Mouse (Mus musculus) G1E (cell line): Measurements from ENCODE around the gene Jam3. TPM values are rescaled to one million over a fixed set of nuclear protein-coding genes. Genes with fewer than 3 reads are reported as not detected.

Experiments
- ATAC-seq: 2 replicates; pipeline ENCODE4 v1.8.0; 2016; ENCODE audit warnings: mild to moderate bottlenecking; ENCODE audit not compliant: insufficient number of reproducible peaks, poor library complexity, low FRiP score, severe bottlenecking; ENCODE audit errors: extremely low read depth
- DNase-seq: peaks from one replicate; pipeline ENCODE4 v3.0.0; 2012; ENCODE audit warnings: low spot score
- H3K27me3 ChIP-seq: 2 replicates; pipeline ENCODE4 v1.6.1; 2012; ENCODE audit warnings: mild to moderate bottlenecking, low read length, inconsistent platforms; ENCODE audit not compliant: insufficient read depth
- H3K36me3 ChIP-seq: replicated peaks from 2 replicates; pipeline ENCODE3; 2012; ENCODE audit warnings: mild to moderate bottlenecking, inconsistent platforms
- H3K4me1 ChIP-seq: 2 replicates; pipeline ENCODE4 v1.6.1; 2012; ENCODE audit warnings: low read depth, low read length, inconsistent platforms, mixed read lengths; ENCODE audit not compliant: insufficient read depth
- H3K4me3 ChIP-seq: 2 replicates; pipeline ENCODE4 v1.5.1; 2012; ENCODE audit warnings: low read depth, mild to moderate bottlenecking, inconsistent platforms, low read length, moderate library complexity, mixed read lengths
- H3K9me3 ChIP-seq: replicated peaks from 2 replicates; pipeline ENCODE4 v1.6.1; 2012; ENCODE audit warnings: inconsistent platforms
- CTCF ChIP-seq: IDR thresholded peaks from 2 replicates; pipeline ENCODE4 v1.5.1; 2012; ENCODE audit warnings: low read depth, low read length, inconsistent platforms, mixed read lengths
- GATA1 ChIP-seq: IDR thresholded peaks from 2 replicates; pipeline ENCODE4 v1.6.1; 2012; ENCODE audit warnings: borderline replicate concordance, low read length, inconsistent platforms, mixed read lengths
- GATA2 ChIP-seq: IDR thresholded peaks from 2 replicates; pipeline ENCODE4 v1.6.1; 2012; ENCODE audit warnings: low read depth, low read length, inconsistent platforms, borderline replicate concordance
- POLR2AphosphoS5 ChIP-seq: IDR thresholded peaks from 2 replicates; pipeline ENCODE4 v1.6.1; 2012; ENCODE audit warnings: low read depth, low read length, inconsistent platforms; ENCODE audit not compliant: insufficient replicate concordance
- TAL1 ChIP-seq: conservative IDR thresholded peaks from 2 replicates; pipeline ENCODE4 v1.6.1; 2012; ENCODE audit warnings: low read depth, low read length, inconsistent platforms, mixed read lengths
- polyA plus RNA-seq: library from polyadenylated mRNA; stranded (reverse); fragments of >175 nt; gene quantifications from 2 replicates; pipeline ENCODE4 v1.2.3, GENCODE M21; 2012
- total RNA-seq, 2 experiments: library from RNA; stranded (forward) in 1 of 2; stranded (reverse) in 1 of 2; fragments of 200-1000 nt in 1 of 2; fragments of >200 nt in 1 of 2; fragmentation: Nextera tagmentation in 1 of 2; gene quantifications; 2 replicates each; pipeline ENCODE4 v1.2.3; 2014 to 2017

Jam3 gene
- total and polyA plus RNA-seq, 3 experiments: not detected

- no peaks in the 10 kb centered on the region for H3K9me3 ChIP-seq
- TF ChIP-seq CTCF: no peak
- no peak for TF ChIP-seq GATA2
- TF ChIP-seq TAL1: no peak
- TF ChIP-seq POLR2AphosphoS5: no peak
- TF ChIP-seq GATA1: no peak
- ATAC-seq: no peak
- no peaks in the 10 kb centered on the region for H3K4me1 ChIP-seq
- DNase-seq: no peak
- H3K4me3 ChIP-seq: no peak overlapping the region
- H3K36me3 ChIP-seq: no peaks in the 10 kb centered on the region
- H3K27me3 ChIP-seq: no peaks in the 10 kb centered on the region
Observed at GRCm38 (mm10) chr9:27185820-27186219, 30.6 kb upstream of the Jam3 start.

DNA sequence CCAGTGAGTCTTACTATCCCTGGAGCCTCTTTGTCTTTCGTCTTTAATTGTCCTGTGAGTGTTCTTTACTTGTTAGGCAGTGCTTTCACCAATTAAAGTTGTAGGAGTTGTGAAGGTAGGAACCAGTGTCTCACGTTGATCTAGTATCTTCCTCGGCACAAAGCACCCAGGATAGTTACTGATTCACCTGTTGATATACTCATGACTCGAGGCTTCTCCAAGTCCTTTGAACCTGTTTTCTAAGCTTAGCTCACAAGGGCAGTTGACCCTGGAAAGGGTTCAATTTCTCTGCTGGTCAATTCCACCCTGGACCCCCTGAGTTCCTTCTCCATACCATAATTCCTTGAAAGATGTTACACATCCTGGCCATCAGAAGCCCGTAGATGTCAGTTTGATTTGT, 26.9 kb upstream of the Jam3 start:
- H3K9me3 ChIP-seq: no peaks in the 10 kb centered on the region
- no peak for ATAC-seq
- no peak for DNase-seq
- no peaks in the 10 kb centered on the region for H3K27me3 ChIP-seq
- TF ChIP-seq TAL1: no peak
- no peak for TF ChIP-seq GATA2
- TF ChIP-seq CTCF: no peak
- no peak for TF ChIP-seq POLR2AphosphoS5
- no peak for TF ChIP-seq GATA1
- H3K4me1 ChIP-seq: no peaks in the 10 kb centered on the region
- no peak overlapping the region for H3K4me3 ChIP-seq
- no peaks in the 10 kb centered on the region for H3K36me3 ChIP-seq

DNA sequence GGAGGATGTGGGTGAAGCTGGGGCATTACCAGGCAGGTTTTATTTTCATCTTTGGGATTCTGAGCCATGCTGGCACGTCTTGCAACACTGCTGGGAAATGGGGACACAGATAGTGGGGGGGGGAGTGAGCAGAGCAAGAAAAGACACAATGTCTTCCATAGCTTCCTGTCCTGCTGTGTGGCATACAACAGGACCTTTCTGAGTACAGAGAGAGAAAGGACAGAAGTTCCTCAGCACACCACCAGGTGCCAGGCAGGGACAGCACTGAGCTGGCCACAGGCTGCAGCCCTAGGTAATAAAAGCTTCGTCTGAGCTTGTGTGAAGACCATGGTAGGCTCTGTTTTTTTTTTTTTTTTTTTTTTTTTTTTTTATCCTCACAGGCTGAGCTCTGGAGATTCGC, 25.3 kb upstream of the Jam3 start:
- no peaks in the 10 kb centered on the region for H3K27me3 ChIP-seq
- H3K4me1 ChIP-seq: no peaks in the 10 kb centered on the region
- no peak overlapping the region for H3K4me3 ChIP-seq
- H3K36me3 ChIP-seq: no peaks in the 10 kb centered on the region
- DNase-seq (no peak), ATAC-seq (no peak)
- H3K9me3 ChIP-seq: no peaks in the 10 kb centered on the region
- TF ChIP-seq TAL1 (no peak), CTCF (no peak)

- DNase-seq: no peak
- H3K36me3 ChIP-seq: no peaks in the 10 kb centered on the region
- H3K4me3 ChIP-seq: no peak overlapping the region
- no peaks in the 10 kb centered on the region for H3K4me1 ChIP-seq
- no peak for TF ChIP-seq TAL1
- no peak for TF ChIP-seq GATA2
- no peak for TF ChIP-seq CTCF
- TF ChIP-seq GATA1: no peak
- TF ChIP-seq POLR2AphosphoS5: no peak
- no peaks in the 10 kb centered on the region for H3K9me3 ChIP-seq
- no peak for ATAC-seq
- no peaks in the 10 kb centered on the region for H3K27me3 ChIP-seq
Observed at GRCm38 (mm10) chr9:27178935-27179334, 23.7 kb upstream of the Jam3 start.

DNA sequence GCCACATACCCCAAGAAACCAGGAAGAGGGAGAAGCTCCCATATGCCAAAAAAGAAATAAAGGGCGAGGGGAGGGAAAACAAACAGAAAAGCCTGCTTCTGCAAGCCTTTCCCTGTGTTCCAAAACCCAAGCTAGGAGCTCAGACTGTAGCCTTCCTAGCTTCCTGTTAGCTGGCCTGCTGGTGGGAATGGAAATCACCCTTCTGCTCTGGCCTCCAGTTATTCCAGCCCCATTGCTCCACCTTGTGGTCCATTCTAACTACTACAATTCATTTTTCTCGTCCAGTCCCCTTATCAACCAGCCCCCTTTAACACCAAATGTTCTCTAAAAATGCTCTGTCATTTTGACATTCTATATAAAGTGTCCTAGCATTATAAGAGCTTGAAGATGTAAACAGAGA, 20.9 kb upstream of the Jam3 start:
- Histone ChIP-seq H3K36me3 (no peaks in the 10 kb centered on the region), H3K4me1 (no peaks in the 10 kb centered on the region), H3K4me3 (no peak overlapping the region), H3K9me3 (no peaks in the 10 kb centered on the region), H3K27me3 (no peaks in the 10 kb centered on the region)
- no peak for DNase-seq
- TF ChIP-seq GATA1 (no peak), GATA2 (no peak), TAL1 (no peak)
- no peak for ATAC-seq

DNA sequence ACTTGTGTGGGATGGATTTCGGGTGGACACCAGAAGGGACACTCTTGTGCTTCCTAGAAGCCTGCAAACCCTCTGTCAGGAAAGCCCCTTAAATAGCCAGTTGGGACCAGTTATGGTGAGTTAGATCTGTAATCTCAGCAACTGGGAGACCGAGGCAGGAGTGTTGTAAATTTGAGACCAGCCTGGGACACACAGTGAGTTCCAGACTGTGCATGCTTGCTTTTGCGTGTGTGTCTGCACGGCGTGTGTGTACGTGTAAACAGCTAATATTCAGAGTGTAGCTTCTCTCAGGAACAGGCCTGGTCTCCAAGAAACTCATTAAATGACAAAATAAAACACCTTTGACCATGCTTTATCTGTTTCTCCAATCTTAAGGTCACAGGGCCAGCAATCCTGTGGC, 20.5 kb upstream of the Jam3 start:
- H3K27me3 ChIP-seq: no peaks in the 10 kb centered on the region
- ATAC-seq: no peak

GRCm38 (mm10) chr9:27175241-27175640, 20.0 kb upstream of the Jam3 start:
- H3K36me3 ChIP-seq: no peaks in the 10 kb centered on the region
- no peaks in the 10 kb centered on the region for H3K4me1 ChIP-seq
- DNase-seq (no peak), ATAC-seq (no peak)
- no peak overlapping the region for H3K4me3 ChIP-seq
- no peaks in the 10 kb centered on the region for H3K9me3 ChIP-seq
- no peak for TF ChIP-seq GATA2
- no peak for TF ChIP-seq TAL1
- no peak for TF ChIP-seq CTCF
- no peak for TF ChIP-seq POLR2AphosphoS5
- no peak for TF ChIP-seq GATA1
- H3K27me3 ChIP-seq: no peaks in the 10 kb centered on the region

More for the DNA sequence above, 20.5 kb upstream of the Jam3 start:
- no peaks in the 10 kb centered on the region for H3K4me1 ChIP-seq
- no peak for DNase-seq
- no peak overlapping the region for H3K4me3 ChIP-seq
- H3K36me3 ChIP-seq: no peaks in the 10 kb centered on the region
- TF ChIP-seq GATA2 (no peak), TAL1 (no peak), CTCF (no peak), GATA1 (no peak), POLR2AphosphoS5 (no peak)
- H3K9me3 ChIP-seq: no peaks in the 10 kb centered on the region
